10 mouse cellular contexts compared by ENCODE assay signal in the genomic region with DNA sequence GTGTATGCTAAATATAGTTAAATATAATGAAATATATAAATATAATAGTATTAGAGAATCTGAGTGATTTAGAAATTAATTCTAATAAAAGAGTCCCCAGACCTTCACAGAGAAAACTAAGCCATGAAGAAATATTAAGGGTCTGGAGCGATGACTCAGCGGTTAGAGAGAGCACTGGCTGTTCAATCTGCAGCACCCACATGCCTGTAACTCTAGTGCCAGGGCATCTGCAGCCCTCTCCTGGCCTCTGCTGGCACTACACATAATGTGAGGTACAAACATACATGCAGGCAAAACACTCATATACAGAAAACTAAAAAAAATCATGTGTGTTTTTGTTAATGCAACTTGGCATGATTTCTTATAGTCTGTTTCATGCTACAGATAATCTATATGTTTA. TPM values are rescaled to one million over a fixed set of nuclear protein-coding genes. Genes with fewer than 3 reads are reported as not detected.
DNase-seq lines count a peak whose midpoint lies in the region; ATAC-seq and TF ChIP-seq lines count a peak whose summit lies in the region.
"Had no signal": no experiment of that assay in that cellular context is flagged by ENCODE, and none has a peak within 500 bp of the region (broad histone marks: within the 10 kb centered on the region; RNA-seq: fewer than 3 reads in every experiment).

No protein-coding gene starts in this region.

- H3K36me3 ChIP-seq in hindbrain, embryonic 10.5 days = peaks cover 58% of the 10 kb centered on the region
- peaks cover 37% of the 10 kb centered on the region for H3K36me3 ChIP-seq in hindbrain, embryonic 14.5 days (replicated peaks; ENCODE audit: control insufficient read depth, insufficient read depth)
- 0 out of 2 replicates have a peak, but pooled peaks cover 7% of the 10 kb centered on the region for H3K36me3 ChIP-seq in lung, embryonic 14.5 days (ENCODE audit: insufficient read depth)

- ATAC-seq in hindbrain, embryonic 14.5 days (ENCODE audit: low FRiP score) = no peak
- ATAC-seq in lung, embryonic 14.5 days (ENCODE audit: insufficient read depth) = no peak

- no peak overlapping the region for H3K27ac ChIP-seq in hindbrain, embryonic 10.5 days
- no peak overlapping the region for H3K27ac ChIP-seq in hindbrain, embryonic 14.5 days
- no peak overlapping the region for H3K27ac ChIP-seq in lung, embryonic 14.5 days (ENCODE audit: low read depth)
- H3K27ac ChIP-seq: midbrain, embryonic 12.5 days had no signal

- H3K27me3 ChIP-seq in hindbrain, embryonic 10.5 days (ENCODE audit: insufficient read depth, poor library complexity, severe bottlenecking) = no peaks in the 10 kb centered on the region
- H3K27me3 ChIP-seq in hindbrain, embryonic 14.5 days (ENCODE audit: control insufficient read depth, insufficient read depth, low read length) = no peaks in the 10 kb centered on the region
- H3K27me3 ChIP-seq in lung, embryonic 14.5 days (ENCODE audit: insufficient read depth, low read length) = no peaks in the 10 kb centered on the region
- H3K27me3 ChIP-seq: midbrain, embryonic 12.5 days had no signal

- no peak overlapping the region for H3K4me2 ChIP-seq in hindbrain, embryonic 14.5 days (replicated peaks)
- no peak overlapping the region for H3K4me2 ChIP-seq in lung, embryonic 14.5 days
- H3K4me2 ChIP-seq: midbrain, embryonic 12.5 days had no signal

- H3K9ac ChIP-seq in hindbrain, embryonic 14.5 days = no peak overlapping the region
- H3K9ac ChIP-seq in lung, embryonic 14.5 days = no peak overlapping the region
- H3K9ac ChIP-seq: midbrain, embryonic 12.5 days had no signal

- no peaks in the 10 kb centered on the region for H3K9me3 ChIP-seq in hindbrain, embryonic 10.5 days
- no peaks in the 10 kb centered on the region for H3K9me3 ChIP-seq in hindbrain, embryonic 14.5 days (ENCODE audit: control insufficient read depth, low read length)
- H3K9me3 ChIP-seq in lung, embryonic 14.5 days (ENCODE audit: low read depth, low read length) = no peaks in the 10 kb centered on the region
- H3K9me3 ChIP-seq: midbrain, embryonic 12.5 days had no signal

- H3K4me1 ChIP-seq in hindbrain, embryonic 10.5 days (replicated peaks) = no peaks in the 10 kb centered on the region
- no peaks in the 10 kb centered on the region for H3K4me1 ChIP-seq in hindbrain, embryonic 14.5 days (replicated peaks; ENCODE audit: control insufficient read depth, insufficient read depth, low read length)
- H3K4me1 ChIP-seq in lung, embryonic 14.5 days (ENCODE audit: insufficient read depth) = no peaks in the 10 kb centered on the region
- H3K4me1 ChIP-seq: midbrain, embryonic 12.5 days had no signal

- WGBS in hindbrain, embryonic 10.5 days = 91% methylated on average over 2 of the region's 2 CpGs
- WGBS in hindbrain, embryonic 14.5 days = 93% methylated on average over 2 of the region's 2 CpGs
- WGBS in lung, embryonic 14.5 days = 96% methylated on average over 2 of the region's 2 CpGs

- peak; percentile 8 for DNase-seq in hindbrain, embryonic 10.5 days (ENCODE audit: low spot score)
- no peak for DNase-seq in hindbrain, embryonic 14.5 days (ENCODE audit: low spot score)
- DNase-seq in A20 (ENCODE audit: low read depth, low spot score) (peak; percentile 54), adipocyte (ENCODE audit: low spot score) (peak; percentile 20)
- peak; percentile 37 for DNase-seq in lung, embryonic 14.5 days
- DNase-seq in left cerebral cortex, adult 11 months (ENCODE audit: low spot score) = no peak
- DNase-seq in right cerebral cortex, postnatal 14 days = no peak
- DNase-seq in left cerebral cortex, postnatal 36 days (ENCODE audit: low spot score in 2 of 2) = no peak

- TF ChIP-seq CTCF in lung, embryonic 14.5 days (IDR thresholded peaks at IDR 0.05; ENCODE audit: low read depth) = peak; percentile 36

- no peak overlapping the region for H3K4me3 ChIP-seq in hindbrain, embryonic 10.5 days
- no peak overlapping the region for H3K4me3 ChIP-seq in hindbrain, embryonic 14.5 days (replicated peaks; ENCODE audit: low read length)
- H3K4me3 ChIP-seq in lung, embryonic 14.5 days (ENCODE audit: low read depth, low read length) = no peak overlapping the region
- H3K4me3 ChIP-seq: midbrain, embryonic 12.5 days had no signal

- intact Hi-C loops in left cerebral cortex, postnatal 36 days (cut with DNase I) = no loop called here

RNA-seq across cellular contexts. Expression of gene Nkap, which starts 18.4 kb away (rescaled TPM):
- polyA plus RNA-seq in hindbrain, embryonic 10.5 days (2016; fragmentation: Nextera tagmentation; extraction: Ambion mirVana) = 15.6 and 19.4 TPM in 2 replicates
- polyA plus RNA-seq in hindbrain, embryonic 14.5 days (2014; fragmentation: Nextera tagmentation; extraction: Ambion mirVana) = 23.5 and 23.8 TPM in 2 replicates
- 13.6 and 15.9 TPM in 2 replicates for polyA plus RNA-seq in lung, embryonic 14.5 days (2014; fragmentation: Nextera tagmentation; extraction: Ambion mirVana)
- 10 to 100 TPM; 11.3 to 14.1 TPM for total RNA-seq in left cerebral cortex, postnatal 36 days (2021)

RNA-seq across cellular contexts. Expression of gene Akap14, which starts 23.7 kb away (rescaled TPM):
- 0.17 and 0.35 TPM in 2 replicates for polyA plus RNA-seq in hindbrain, embryonic 10.5 days (2016; fragmentation: Nextera tagmentation; extraction: Ambion mirVana)
- polyA plus RNA-seq in hindbrain, embryonic 14.5 days (2014; fragmentation: Nextera tagmentation; extraction: Ambion mirVana) = 0.14 and 0.35 TPM in 2 replicates
- polyA plus RNA-seq in lung, embryonic 14.5 days (2014; fragmentation: Nextera tagmentation; extraction: Ambion mirVana) = 0.09 TPM in 1 of 2 replicates, not detected in the other
- total RNA-seq in left cerebral cortex, postnatal 36 days (2021) = not detected
- polyA plus RNA-seq: heart, embryonic 16.5 days had no signal

RNA-seq across cellular contexts. Expression of gene Upf3b, which starts 34.8 kb away (rescaled TPM):
- 13.0 and 18.5 TPM in 2 replicates for polyA plus RNA-seq in hindbrain, embryonic 10.5 days (2016; fragmentation: Nextera tagmentation; extraction: Ambion mirVana)
- 20.6 and 23.4 TPM in 2 replicates for polyA plus RNA-seq in hindbrain, embryonic 14.5 days (2014; fragmentation: Nextera tagmentation; extraction: Ambion mirVana)
- 19.0 and 19.3 TPM in 2 replicates for polyA plus RNA-seq in lung, embryonic 14.5 days (2014; fragmentation: Nextera tagmentation; extraction: Ambion mirVana)
- 10 to 100 TPM; 12.8 to 21.5 TPM for total RNA-seq in left cerebral cortex, postnatal 36 days (2021)

RNA-seq across cellular contexts. Expression of gene Ndufa1, which starts 46.0 kb away (rescaled TPM):
- 415 and 490 TPM in 2 replicates for polyA plus RNA-seq in hindbrain, embryonic 10.5 days (2016; fragmentation: Nextera tagmentation; extraction: Ambion mirVana)
- 720 and 850 TPM in 2 replicates for polyA plus RNA-seq in hindbrain, embryonic 14.5 days (2014; fragmentation: Nextera tagmentation; extraction: Ambion mirVana)
- 387 and 422 TPM in 2 replicates for polyA plus RNA-seq in lung, embryonic 14.5 days (2014; fragmentation: Nextera tagmentation; extraction: Ambion mirVana)
- 100 to 1,000 TPM; 191 to 222 TPM for total RNA-seq in left cerebral cortex, postnatal 36 days (2021)

RNA-seq across cellular contexts. Expression of gene Rnf113a1, which starts 46.1 kb away (rescaled TPM):
- polyA plus RNA-seq in hindbrain, embryonic 10.5 days (2016; fragmentation: Nextera tagmentation; extraction: Ambion mirVana) = 13.4 and 15.0 TPM in 2 replicates
- 23.3 and 28.3 TPM in 2 replicates for polyA plus RNA-seq in hindbrain, embryonic 14.5 days (2014; fragmentation: Nextera tagmentation; extraction: Ambion mirVana)
- polyA plus RNA-seq in lung, embryonic 14.5 days (2014; fragmentation: Nextera tagmentation; extraction: Ambion mirVana) = 9.2 and 11.0 TPM in 2 replicates
- 1 to 10 TPM; 7.5 to 7.6 TPM for total RNA-seq in left cerebral cortex, postnatal 36 days (2021)

Comparison
In these comparisons a context has a peak if more than half of its experiments do, and no peak if none do; other contexts are left out.
1. DNase-seq: peak in hindbrain, embryonic 10.5 days (single experiment), A20 (single experiment), adipocyte (single experiment) and lung, embryonic 14.5 days (single experiment); none in hindbrain, embryonic 14.5 days (single experiment), left cerebral cortex, adult 11 months (single experiment), right cerebral cortex, postnatal 14 days (single experiment) and left cerebral cortex, postnatal 36 days (0 of 2).